Mouse (Mus musculus) v-Abl transformed pro-B cells (cell line): Measurements from ENCODE around the gene Fstl5.

Experiments
- in situ Hi-C, 2 experiments: fragments of 400-800 bp; cut with MboI; formaldehyde crosslinking; loops; one replicate each; pipeline ENCODE4 v1.15.1; 2025; ENCODE audit not compliant: unreplicated experiment in 2 of 2

Fstl5 gene

DNA sequence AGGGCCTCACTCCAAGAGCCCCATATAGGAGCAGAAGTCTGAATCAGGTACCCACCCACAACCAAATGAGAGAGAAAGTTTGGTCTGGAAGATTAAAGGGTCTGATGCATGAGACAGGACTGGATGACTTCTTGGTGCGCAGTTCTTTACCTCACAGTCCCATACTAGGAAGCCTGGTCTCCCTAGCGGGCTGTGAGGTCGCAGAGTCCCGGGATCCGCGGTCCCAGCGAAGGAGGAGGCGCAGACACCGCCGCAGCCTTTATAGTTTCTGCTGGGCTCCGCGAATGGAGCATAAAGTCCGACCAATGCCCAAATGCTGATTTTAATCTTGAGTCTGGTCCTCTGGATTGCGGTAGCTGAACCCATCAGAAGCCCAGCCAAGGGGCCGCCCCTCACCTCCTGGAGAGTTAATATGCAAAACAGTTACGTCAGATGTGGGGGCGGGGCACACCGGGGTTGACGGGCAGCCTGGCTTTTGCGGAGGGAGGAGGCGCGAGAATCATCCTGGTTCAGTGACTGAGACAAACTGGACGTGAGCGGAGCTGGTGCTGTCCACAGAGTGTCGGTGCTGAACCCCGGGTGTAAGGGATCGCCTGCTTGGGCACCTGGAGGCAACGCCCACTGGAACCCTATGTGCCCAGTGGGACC lies at the start of gene Fstl5:
TSS of gene Fstl5 (plus strand) at position 211 of the 648 bp plus-strand sequence.
- in situ Hi-C loops, result loop anchor here (25.0 kb wide), 2 partner anchors 1138 to 1513 kb away; no protein-coding TSS in a partner anchor

DNA sequence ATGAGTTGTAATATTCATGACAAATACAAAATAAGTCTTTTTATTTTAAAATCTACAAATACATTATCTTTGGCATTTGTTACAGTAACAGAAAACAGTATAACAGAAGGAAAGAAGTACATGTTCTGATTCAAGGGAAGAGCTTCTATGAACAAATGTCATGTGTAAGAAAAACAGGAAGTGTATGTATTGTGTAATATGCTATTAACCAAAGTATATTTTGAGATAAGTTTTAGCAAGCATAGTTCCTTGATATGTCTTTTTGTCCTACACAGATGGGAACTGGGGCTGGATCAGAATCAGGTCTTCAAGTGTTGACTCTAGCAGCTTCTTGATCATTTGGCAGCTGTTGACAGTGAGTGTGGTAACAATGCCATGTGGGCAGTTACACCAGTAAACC lies 48.5 kb upstream of the Fstl5 start:
- in situ Hi-C loops, result no loop called here

DNA sequence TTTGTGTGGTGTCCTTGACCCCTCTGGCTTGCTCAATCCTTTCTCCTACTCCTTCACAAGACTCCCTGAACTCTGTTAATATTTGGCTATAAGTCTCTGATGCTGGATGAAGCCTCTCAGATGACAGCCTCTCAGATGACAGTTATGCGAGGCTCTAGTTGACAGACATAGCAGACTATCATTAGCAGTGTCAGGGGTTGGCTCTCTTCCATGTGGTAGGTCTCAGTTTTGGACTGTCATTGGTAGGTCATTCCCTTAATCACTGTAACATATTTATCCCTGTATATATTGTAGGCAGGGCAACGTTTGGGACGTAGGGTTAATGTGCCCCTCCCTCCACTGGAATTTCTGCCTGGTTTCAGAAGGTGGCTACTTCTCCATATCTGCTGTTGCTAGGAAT lies 22.9 kb upstream of the Fstl5 start:
- in situ Hi-C loops, result loop anchor here (25.0 kb wide), 2 partner anchors 1161 to 1536 kb away; no protein-coding TSS in a partner anchor

GRCm38 (mm10) chr3:76061996-76062395 lies 12.1 kb upstream of the Fstl5 start:
- in situ Hi-C loops, result loop anchor here (25.0 kb wide), 2 partner anchors 1150 to 1525 kb away; no protein-coding TSS in a partner anchor

- in situ Hi-C loops, result loop anchor here (5.0 to 25.0 kb wide), 3 partner anchors 499 to 1519 kb away; no protein-coding TSS in a partner anchor
These were observed 6.2 kb upstream of the Fstl5 start for GRCm38 (mm10) chr3:76067920-76068319.

DNA sequence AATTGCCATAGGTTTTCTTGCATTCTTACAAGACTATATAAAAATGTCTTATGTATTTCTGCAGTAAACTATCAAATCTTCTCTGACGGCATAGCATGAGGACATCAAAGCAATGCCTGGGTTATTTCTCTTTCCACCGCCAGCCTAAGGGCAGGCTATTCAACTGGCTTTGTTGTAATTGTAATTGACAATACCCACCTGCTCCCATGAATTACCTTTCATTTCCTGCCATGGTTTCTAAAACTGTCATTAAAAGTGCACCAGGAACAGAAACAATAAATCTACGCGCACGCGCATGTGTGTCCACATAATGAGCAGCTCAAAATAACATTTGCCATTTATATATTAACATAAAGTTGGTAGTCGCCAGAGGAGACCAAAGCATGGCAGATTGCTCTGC lies 1.2 kb upstream of the Fstl5 start:
- in situ Hi-C loops, result loop anchor here (25.0 kb wide), 2 partner anchors 1139 to 1514 kb away; no protein-coding TSS in a partner anchor

DNA sequence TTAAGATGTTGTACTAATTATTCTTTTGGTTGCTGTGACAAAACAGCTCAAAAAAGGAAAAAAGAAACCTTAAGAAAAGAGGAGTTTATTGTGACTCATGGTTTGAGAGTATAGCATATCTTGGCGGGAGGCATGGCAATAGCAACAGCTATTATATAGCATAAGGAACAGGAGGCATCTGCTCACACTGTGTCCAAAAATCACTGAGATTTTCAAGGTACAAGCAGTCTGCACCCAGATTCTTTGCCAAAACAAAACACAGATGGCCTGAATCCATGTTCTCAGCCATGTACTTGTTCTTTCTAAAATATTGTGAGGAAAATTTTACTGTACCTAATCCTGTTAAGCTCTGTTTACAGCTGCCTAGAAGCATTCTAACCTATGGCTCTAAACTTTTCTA lies 66.4 kb downstream of the Fstl5 start:
- in situ Hi-C loops, result no loop called here

DNA sequence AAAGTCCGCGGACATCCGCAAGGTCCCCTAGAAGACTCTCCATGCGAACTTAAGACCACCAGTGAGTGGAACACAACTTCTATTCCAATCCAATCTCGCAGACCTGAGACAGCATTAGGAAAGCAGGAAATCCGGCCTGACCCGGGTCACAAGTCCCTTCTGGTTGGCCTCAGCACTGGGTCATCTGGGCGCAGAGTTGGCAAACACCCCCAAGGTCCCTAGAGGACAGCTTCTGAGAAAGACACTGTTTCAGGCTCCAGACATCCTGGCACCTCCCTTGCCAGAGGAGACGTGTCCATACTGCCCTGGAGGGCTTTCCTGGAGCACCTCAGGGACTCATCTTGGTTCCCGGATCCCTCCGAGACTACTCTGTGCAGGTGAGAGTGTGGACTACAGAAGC lies 73.8 kb downstream of the Fstl5 start:
- in situ Hi-C loops, result no loop called here

DNA sequence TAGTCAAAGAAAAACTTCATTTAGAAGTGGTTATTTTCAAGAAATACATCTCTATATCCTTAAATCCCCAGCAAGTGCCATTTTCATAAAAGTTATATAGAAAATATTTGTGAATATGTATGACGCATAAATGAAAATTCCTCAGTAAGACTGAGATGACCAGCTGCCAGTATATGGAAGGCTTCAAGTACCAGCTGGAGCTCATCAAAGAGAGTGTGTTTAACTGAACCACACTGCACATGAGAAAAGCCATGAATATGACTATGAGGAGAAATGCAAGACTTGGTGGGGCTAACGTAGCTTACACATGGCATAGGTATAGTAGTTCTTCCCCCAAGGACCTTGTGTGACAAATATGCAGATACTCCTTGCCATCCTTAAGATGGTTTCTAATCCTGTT lies 164.8 kb downstream of the Fstl5 start:
- in situ Hi-C loops, result no loop called here

GRCm38 (mm10) chr3:76251385-76251784 lies 177.3 kb downstream of the Fstl5 start:
- in situ Hi-C loops, result no loop called here

GRCm38 (mm10) chr3:76292993-76293392 lies 218.9 kb downstream of the Fstl5 start:
- in situ Hi-C loops, result no loop called here

DNA sequence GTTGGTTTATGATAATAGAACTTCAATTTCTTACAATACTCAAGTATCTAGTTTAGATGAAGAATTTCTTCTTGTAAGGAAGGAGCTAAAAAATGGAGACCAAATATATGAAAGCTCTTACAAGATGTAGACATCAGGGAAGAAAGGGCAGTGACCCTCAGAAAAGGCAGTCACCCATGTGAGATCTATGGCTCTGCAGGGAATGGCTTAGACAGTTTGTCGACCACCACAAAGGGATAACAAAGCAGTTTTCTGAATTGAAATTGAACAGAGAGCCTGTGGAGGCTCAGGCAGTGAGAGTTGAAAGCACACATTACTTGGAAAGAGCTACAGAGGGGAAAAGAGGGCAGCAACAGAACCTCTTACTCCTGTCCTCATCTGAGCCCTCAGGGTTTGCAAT lies 220.3 kb downstream of the Fstl5 start:
- in situ Hi-C loops, result no loop called here

DNA sequence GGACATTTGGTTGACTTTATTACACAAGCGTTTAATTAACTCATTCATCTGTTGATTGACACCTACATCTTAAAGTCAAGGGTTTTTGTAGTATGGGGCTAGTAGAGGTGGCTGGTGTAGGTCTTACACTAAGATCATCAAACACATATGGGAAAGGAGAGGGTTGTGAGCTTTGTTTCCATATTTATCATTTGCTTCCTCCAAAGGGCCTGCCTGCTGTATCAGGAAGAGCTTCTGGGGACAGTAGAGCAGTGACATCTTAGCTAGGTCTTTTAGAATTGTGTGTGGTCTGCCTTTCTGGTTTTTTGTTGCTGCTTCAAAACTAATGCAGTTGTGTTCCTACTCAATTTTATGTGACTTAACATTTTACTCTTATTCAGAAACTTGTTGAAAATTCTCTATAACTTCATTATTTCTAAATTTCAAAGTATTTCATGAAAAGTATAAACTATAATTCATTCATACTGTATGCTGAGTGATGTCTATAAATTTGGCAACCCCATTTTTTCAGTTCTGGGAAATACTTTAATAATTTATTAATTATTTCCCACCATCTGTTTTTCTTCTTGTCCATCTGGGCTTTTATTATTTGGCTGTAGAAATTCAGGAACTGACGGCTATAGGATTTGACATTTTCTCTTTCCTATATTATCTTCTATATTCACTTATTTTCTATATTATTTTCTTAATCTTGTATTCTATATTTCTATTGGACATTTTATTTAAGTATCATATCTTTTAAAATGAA lies 227.1 kb downstream of the Fstl5 start:
- in situ Hi-C loops, result no loop called here

DNA sequence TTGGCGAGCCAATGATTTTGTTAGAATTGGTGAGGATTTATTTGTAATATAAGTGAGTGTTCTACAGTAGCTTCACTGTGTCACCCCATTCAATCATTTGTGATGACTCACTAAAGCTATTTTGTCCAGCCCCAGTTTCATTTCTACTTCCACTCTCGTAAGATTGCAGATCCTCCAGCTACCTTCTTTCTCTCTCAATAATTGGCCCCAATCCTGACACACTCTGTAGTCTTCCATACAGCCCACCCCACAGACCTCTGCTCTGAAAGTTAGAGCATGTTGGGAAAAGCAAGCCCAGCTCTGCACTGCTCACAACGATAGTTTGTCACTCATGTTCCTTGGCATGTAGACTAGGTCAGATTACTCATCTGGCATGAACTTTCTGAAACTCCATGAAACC lies 242.9 kb downstream of the Fstl5 start:
- in situ Hi-C loops, result no loop called here

GRCm38 (mm10) chr3:76319531-76319930 lies 245.5 kb downstream of the Fstl5 start:
- in situ Hi-C loops, result no loop called here

GRCm38 (mm10) chr3:76322431-76322830 lies 248.4 kb downstream of the Fstl5 start:
- in situ Hi-C loops, result no loop called here

GRCm38 (mm10) chr3:76336922-76337321 lies 262.9 kb downstream of the Fstl5 start:
- in situ Hi-C loops, result no loop called here

DNA sequence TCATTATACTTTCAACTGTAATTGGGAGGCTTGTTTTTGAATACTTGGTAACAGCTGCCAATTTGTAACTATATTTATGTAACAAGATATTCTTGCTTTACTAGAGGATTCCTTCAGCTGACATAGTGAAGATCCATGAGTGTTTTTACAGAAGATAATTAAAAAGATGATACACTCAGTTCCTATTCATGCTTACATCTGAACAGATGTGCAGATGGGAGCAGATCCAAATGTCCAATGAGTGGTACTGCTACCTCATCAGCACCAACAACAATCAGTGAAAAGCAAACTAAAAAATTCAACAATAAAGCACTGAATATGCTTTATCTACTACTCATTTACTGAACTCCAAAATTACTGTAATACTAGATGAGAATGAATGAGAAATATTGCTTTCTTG lies 292.9 kb downstream of the Fstl5 start:
- in situ Hi-C loops, result no loop called here

GRCm38 (mm10) chr3:76369910-76370309 lies 295.8 kb downstream of the Fstl5 start:
- in situ Hi-C loops, result no loop called here

GRCm38 (mm10) chr3:76428775-76429372 lies 354.8 kb downstream of the Fstl5 start:
- in situ Hi-C loops, result no loop called here

DNA sequence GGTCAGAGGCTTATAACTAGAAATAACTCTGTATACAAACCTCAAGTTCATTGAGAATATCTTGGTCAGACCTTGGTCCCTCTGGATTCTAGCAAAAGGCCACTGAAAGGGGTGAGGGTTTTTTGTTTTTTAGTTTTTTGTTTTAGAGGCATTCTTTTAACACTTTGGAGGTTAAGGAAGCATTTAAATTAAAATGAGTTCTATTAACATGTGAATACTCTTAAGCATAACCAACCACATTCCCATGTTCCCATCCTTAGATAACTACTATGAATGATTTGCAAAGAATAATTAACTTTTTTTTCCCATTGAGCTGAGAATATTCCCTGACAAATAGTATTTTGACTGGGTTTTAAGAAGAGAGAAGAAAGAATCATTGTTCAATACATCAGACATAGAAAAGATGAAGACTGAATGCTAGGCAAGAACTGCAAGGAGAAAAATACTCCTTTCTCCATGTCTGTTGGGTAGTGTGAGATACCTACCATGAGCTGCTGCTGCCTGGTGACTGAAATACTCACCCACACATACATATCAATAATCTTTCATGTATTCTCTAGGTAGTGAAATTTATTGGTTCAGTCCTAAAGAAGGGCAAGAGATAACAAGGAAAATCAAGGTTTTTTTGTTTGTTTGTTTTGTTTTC lies 393.3 kb downstream of the Fstl5 start:
- in situ Hi-C loops, result no loop called here
